Mouse (Mus musculus) intestine, postnatal 0 days (tissue): ENCODE results near the gene Adamts5. TPM values are rescaled to one million over a fixed set of nuclear protein-coding genes. Genes with fewer than 3 reads are reported as not detected.

Source experiments
- ATAC-seq: fragments of 200-750 bp; cut with Nextera tagmentation; 2 replicates; pipeline ENCODE4 v1.8.0; 2017; ENCODE audit warnings: mild to moderate bottlenecking, moderate TSS enrichment, moderate library complexity
- H3K27ac ChIP-seq: fragments of 300-500 bp; sonication (generic); 2 replicates; pipeline ENCODE4 v1.5.1; 2014; ENCODE audit warnings: mild to moderate bottlenecking, low read depth, low read length, moderate library complexity
- H3K27me3 ChIP-seq: fragments of 300-500 bp; sonication (generic); replicated peaks from 2 replicates; pipeline ENCODE4 v1.6.1; 2014; ENCODE audit warnings: low read length, mixed read lengths; ENCODE audit not compliant: control insufficient read depth, insufficient read depth
- H3K36me3 ChIP-seq: fragments of 300-500 bp; sonication (generic); 2 replicates; pipeline ENCODE4 v1.6.1; 2014; ENCODE audit warnings: mild to moderate bottlenecking, moderate library complexity; ENCODE audit not compliant: control insufficient read depth, insufficient read depth
- H3K4me1 ChIP-seq: fragments of 300-500 bp; sonication (generic); replicated peaks from 2 replicates; pipeline ENCODE4 v1.6.1; 2014; ENCODE audit warnings: antibody characterized with exemption, low read length, mixed read lengths; ENCODE audit not compliant: control insufficient read depth, insufficient read depth
- H3K4me2 ChIP-seq: fragments of 300-500 bp; sonication (generic); replicated peaks from 2 replicates; pipeline ENCODE4 v1.6.1; 2014; ENCODE audit warnings: low read depth, mild to moderate bottlenecking, moderate library complexity
- H3K4me3 ChIP-seq: fragments of 300-500 bp; sonication (generic); 2 replicates; pipeline ENCODE4 v1.5.1; 2014; ENCODE audit warnings: low read depth, low read length
- H3K9ac ChIP-seq: fragments of 300-500 bp; sonication (generic); 2 replicates; pipeline ENCODE4 v1.6.1; 2014; ENCODE audit warnings: mild to moderate bottlenecking, low read depth, low read length
- H3K9me3 ChIP-seq: fragments of 300-500 bp; sonication (generic); 2 replicates; pipeline ENCODE4 v1.6.1; 2016; ENCODE audit warnings: mixed run types; ENCODE audit not compliant: control insufficient read depth
- CTCF ChIP-seq: sonication (generic); IDR thresholded peaks from 2 replicates; pipeline ENCODE4 v1.5.1; 2016; ENCODE audit warnings: low read depth, mild to moderate bottlenecking, control low read depth, antibody characterized with exemption, moderate library complexity
- WGBS: fragments of 180-500 bp; shearing (Covaris S2); extraction: QIAGEN DNeasy Blood & Tissue Kit; methylation state at CpG from one replicate; pipeline ENCODE4 v1.1.7; 2014; 5-methylcytosine and 5-hydroxymethylcytosine counted together
- polyA plus RNA-seq: library from polyadenylated mRNA; unstranded; fragments of >200 nt; fragmentation: Nextera tagmentation; extraction: Ambion mirVana; gene quantifications from 2 replicates; pipeline ENCODE4 v1.2.1, GENCODE M21; 2015

Adamts5 gene
- polyA plus RNA-seq, result 1.2 TPM in 2 replicates

- no peak within 1 kb of the TSS for H3K27ac ChIP-seq
- TF ChIP-seq CTCF, result no peak
- WGBS, result 12% methylated on average over 13 of the region's 13 CpGs
- peaks cover 27% of the 10 kb centered on the region; the same call in 1 of the 2 replicates for H3K27me3 ChIP-seq
- H3K9me3 ChIP-seq, result no peaks in the 10 kb centered on the region
- H3K4me1 ChIP-seq, result no peaks in the 10 kb centered on the region
- peak within 1 kb of the TSS; percentile 46 for H3K9ac ChIP-seq
- peak within 1 kb of the TSS; percentile 71 for H3K4me2 ChIP-seq
- H3K36me3 ChIP-seq, result no peaks in the 10 kb centered on the region
- peak within 1 kb of the TSS; percentile 58 for H3K4me3 ChIP-seq
- ATAC-seq, result no peak
Measured at GRCm38 (mm10) chr16:85901581-85901910, at the start of gene Adamts5. Gene Adamts5 (minus strand): TSS chr16:85901828.

GRCm38 (mm10) chr16:85950356-85950755, 48.7 kb upstream of the Adamts5 start:
- 66% methylated on average over 2 of the region's 2 CpGs for WGBS

GRCm38 (mm10) chr16:85926004-85926403, 24.4 kb upstream of the Adamts5 start:
- no peak for TF ChIP-seq CTCF
- Histone ChIP-seq H3K9me3 (no peaks in the 10 kb centered on the region), H3K27me3 (no peaks in the 10 kb centered on the region), H3K4me1 (no peaks in the 10 kb centered on the region), H3K36me3 (no peaks in the 10 kb centered on the region), H3K4me2 (no peak overlapping the region), H3K9ac (no peak overlapping the region), H3K4me3 (no peak overlapping the region), H3K27ac (no peak overlapping the region)
- ATAC-seq, result no peak
- 81% methylated on average over 5 of the region's 5 CpGs for WGBS

More at GRCm38 (mm10) chr16:85950356-85950755, 48.7 kb upstream of the Adamts5 start:
- no peaks in the 10 kb centered on the region for H3K9me3 ChIP-seq
- ATAC-seq, result no peak
- no peak overlapping the region for H3K9ac ChIP-seq
- no peak overlapping the region for H3K27ac ChIP-seq
- no peaks in the 10 kb centered on the region for H3K4me1 ChIP-seq
- H3K4me3 ChIP-seq, result no peak overlapping the region
- no peaks in the 10 kb centered on the region for H3K27me3 ChIP-seq
- TF ChIP-seq CTCF, result no peak
- no peaks in the 10 kb centered on the region for H3K36me3 ChIP-seq
- H3K4me2 ChIP-seq, result no peak overlapping the region

GRCm38 (mm10) chr16:85922454-85922853, 20.8 kb upstream of the Adamts5 start:
- no peak for TF ChIP-seq CTCF
- Histone ChIP-seq H3K27ac (no peak overlapping the region), H3K4me3 (no peak overlapping the region), H3K36me3 (no peaks in the 10 kb centered on the region), H3K9me3 (no peaks in the 10 kb centered on the region), H3K4me2 (no peak overlapping the region), H3K27me3 (no peaks in the 10 kb centered on the region), H3K9ac (no peak overlapping the region), H3K4me1 (no peaks in the 10 kb centered on the region)
- no peak for ATAC-seq
- whole genome bisulfite sequencing, result 72% methylated on average over 1 of the region's 1 CpGs

- no peak for TF ChIP-seq CTCF
- Histone ChIP-seq H3K9me3 (no peaks in the 10 kb centered on the region), H3K4me1 (no peaks in the 10 kb centered on the region), H3K27ac (no peak overlapping the region), H3K4me2 (no peak overlapping the region), H3K4me3 (no peak overlapping the region), H3K27me3 (no peaks in the 10 kb centered on the region), H3K36me3 (no peaks in the 10 kb centered on the region), H3K9ac (no peak overlapping the region)
- 68% methylated on average over 4 of the region's 4 CpGs for WGBS
- no peak for ATAC-seq
Measured at GRCm38 (mm10) chr16:85920122-85920521, 18.5 kb upstream of the Adamts5 start.

- Histone ChIP-seq H3K27me3 (peaks cover 27% of the 10 kb centered on the region; the same call in 1 of the 2 replicates), H3K4me1 (no peaks in the 10 kb centered on the region), H3K9ac (peak overlapping the region; percentile 46), H3K4me3 (peak overlapping the region; percentile 58), H3K9me3 (no peaks in the 10 kb centered on the region), H3K27ac (no peak overlapping the region), H3K36me3 (no peaks in the 10 kb centered on the region), H3K4me2 (peak overlapping the region; percentile 71)
- ATAC-seq, result no peak
- WGBS, result under 1% methylated on average over 51 of the region's 51 CpGs
- no peak for TF ChIP-seq CTCF
Measured at GRCm38 (mm10) chr16:85900702-85901580, 687 bp downstream of the Adamts5 start.
